Mouse (Mus musculus) fibroblast of lung, adult 2 months (primary cell): ENCODE data around the gene Slfn14.
"Not testable (repeated sequence)": the region's sequence is repeated elsewhere in the genome, so short reads cannot be mapped to it uniquely, and the experiment has no call there.

Source experiments
- DNase-seq: peaks from one replicate; pipeline ENCODE4 v3.0.0-alpha.2; 2011; ENCODE audit warnings: low read depth

The Slfn14 gene

DNA sequence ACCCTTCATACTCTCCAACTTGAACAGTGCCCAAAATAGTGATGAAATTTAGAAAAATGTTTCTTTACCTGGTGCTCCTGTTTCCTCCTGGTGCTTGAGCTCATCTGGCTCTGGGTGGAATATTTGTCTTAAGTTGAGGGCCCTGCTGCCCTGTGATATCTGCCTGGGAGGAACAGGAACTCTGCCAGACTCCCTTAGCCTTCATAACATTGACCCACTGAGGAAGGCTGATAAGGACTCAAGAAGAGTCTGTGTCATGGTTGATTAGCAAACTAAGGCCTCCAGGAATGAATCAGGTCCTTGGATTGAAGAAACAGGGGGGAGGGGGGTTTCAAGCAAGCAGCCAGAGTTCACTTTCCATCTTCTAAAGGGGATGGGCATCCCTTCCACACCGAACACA is at the start of gene Slfn14:
Gene Slfn14 (minus strand): TSS at position 161 of the 400 bp plus-strand sequence.
- no peak for DNase-seq

- no peak for DNase-seq
These were observed 49.3 kb upstream of the Slfn14 start for GRCm38 (mm10) chr11:83335826-83336225.

- no peak for DNase-seq
These were observed 40.9 kb upstream of the Slfn14 start for GRCm38 (mm10) chr11:83327427-83327826.

DNA sequence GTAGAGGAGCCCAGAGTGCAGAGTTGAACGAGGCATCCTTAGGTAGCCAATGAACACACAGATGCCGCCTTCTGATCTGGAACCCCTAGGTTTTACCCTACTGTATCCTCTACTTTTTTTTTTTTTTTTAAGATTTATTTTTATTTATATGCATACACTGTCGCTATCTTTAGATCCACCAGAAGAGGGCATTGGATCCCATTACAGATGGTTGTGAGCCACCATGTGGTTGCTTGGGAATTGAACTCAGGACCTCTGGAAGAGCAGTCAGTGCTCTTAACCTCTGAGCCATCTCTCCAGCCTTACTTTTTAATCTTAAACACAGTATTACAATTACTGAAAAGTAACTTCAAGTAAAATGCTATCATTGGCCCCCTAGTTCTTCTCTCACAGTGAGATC is 40.2 kb upstream of the Slfn14 start:
- not testable (repeated sequence) for DNase-seq

- DNase-seq: no peak
These were observed 32.5 kb upstream of the Slfn14 start for GRCm38 (mm10) chr11:83319048-83319447.

DNA sequence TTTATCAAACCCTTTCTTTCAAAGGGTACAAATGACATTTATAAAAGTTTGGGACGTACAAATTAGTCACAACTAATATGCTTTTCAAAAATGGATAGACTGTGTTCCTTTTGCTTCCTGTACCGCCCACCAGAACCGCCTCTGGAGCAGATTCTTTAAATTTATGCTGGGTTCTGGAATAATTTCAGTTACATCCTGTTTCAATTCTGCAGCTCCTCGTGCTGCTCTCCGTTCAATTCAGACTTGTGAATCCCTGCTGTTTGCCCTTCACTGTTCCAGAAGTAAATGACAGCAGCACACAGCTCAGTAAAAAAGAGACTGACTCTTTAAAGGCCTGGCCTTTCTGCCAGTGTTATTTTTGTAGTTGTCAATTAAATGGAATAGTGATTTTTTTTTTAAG is 25.9 kb upstream of the Slfn14 start:
- no peak for DNase-seq

GRCm38 (mm10) chr11:83306700-83307253 is 20.3 kb upstream of the Slfn14 start:
- no peak for DNase-seq

- no peak for DNase-seq
These were observed 18.0 kb upstream of the Slfn14 start for GRCm38 (mm10) chr11:83304485-83304884.

GRCm38 (mm10) chr11:83303751-83304150 is 17.2 kb upstream of the Slfn14 start:
- no peak for DNase-seq

GRCm38 (mm10) chr11:83302526-83303251 is 16.2 kb upstream of the Slfn14 start, which contains the start of gene Pex12:
Gene Pex12 (minus strand): TSS chr11:83302586.
- DNase-seq: peak; percentile 84

GRCm38 (mm10) chr11:83302124-83302523 is 15.6 kb upstream of the Slfn14 start:
- no peak for DNase-seq

DNA sequence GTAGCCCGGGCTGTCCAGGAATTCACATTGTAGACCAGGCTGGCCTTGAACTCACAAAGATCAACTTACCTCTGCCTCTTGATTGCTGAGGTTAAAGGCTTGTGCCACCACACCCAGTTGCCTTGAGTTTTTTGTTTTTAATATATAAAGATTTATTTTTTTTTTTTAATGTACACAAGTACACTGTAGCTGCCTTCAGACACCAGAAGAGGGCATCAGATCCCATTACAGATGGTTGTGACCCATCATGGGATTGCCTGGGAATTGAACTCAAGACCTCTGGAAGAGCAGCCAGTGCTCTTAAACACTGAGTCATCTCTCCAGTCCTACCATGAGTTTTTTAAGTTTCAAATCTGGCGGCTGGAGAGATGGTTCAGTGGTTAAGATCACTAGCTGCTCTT is 14.9 kb upstream of the Slfn14 start:
- no peak for DNase-seq

DNA sequence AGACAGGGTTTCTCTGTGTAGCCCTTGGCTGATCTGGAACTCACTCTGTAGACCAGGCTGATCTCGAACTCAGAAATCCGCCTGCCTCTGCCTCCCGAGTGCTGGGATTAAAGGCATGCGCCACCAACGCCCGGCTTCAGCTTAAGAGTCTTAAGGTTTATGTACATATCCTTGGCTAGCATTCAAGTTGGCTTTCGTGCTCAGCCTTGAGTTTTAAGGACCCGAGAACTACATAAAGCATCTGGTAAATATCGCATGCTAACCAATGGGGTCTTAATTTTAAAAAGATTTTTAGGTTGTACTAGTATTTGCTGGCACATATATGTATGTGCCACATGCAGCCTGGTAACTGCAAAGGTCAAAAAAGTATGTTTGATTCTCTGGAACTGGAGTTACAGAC is 13.2 kb upstream of the Slfn14 start:
- no peak for DNase-seq

DNA sequence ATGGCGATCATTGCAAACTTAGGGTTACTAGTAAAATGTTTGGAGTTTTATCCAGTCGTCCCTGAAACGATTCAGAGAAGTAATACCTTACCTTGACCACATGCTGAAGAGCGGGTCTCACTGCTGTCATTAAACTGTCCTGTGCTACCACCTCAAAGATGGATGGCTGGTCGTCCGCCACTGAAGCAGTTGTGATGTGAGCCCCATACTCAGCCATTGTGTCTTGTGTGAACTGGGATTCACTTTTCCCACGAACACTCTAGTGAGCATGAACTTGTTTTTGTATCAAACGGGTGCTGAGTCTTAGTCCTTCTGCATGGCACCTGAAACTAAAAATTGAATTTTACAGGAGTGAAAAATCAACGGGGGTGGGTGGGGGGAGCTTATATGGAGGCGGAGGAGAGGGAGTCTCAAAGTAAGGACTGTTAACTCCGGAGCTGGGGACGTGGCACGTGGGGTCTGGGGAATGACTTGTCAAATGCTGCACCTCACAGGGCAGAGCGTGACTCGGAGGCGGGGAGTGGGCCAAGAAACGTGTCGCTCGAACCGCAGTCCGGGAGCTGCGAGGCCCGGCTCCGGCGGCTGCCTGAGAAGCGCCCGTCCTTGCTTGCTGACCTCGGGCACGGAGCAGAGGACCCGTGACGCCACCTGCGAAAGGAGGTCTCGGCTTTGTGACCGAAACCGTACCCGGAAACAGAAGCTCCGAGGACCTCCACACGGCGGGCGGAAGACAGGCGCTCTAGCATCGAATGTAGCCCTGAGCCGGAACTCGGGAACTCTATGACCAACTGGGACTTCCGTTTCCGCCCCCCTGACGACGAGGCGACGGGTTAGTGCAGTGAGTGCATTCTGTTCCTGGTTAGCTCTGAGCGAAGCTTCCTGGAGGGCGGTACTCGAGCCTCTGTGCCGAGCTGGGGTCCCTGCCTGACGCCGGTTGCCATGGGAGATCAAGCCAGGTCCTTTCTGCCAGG is 12.0 kb upstream of the Slfn14 start, which contains the start of gene Ap2b1:
Gene Ap2b1 (plus strand): TSS at position 800 of the 971 bp plus-strand sequence.
- DNase-seq: peak; percentile 81

- DNase-seq: no peak
These were observed 11.3 kb upstream of the Slfn14 start for GRCm38 (mm10) chr11:83297816-83298215.

GRCm38 (mm10) chr11:83294133-83294532 is 7.6 kb upstream of the Slfn14 start:
- no peak for DNase-seq

- no peak for DNase-seq
These were observed 6.7 kb upstream of the Slfn14 start for GRCm38 (mm10) chr11:83293182-83293581.

- no peak for DNase-seq
These were observed 5.7 kb upstream of the Slfn14 start for GRCm38 (mm10) chr11:83292251-83292587.

DNA sequence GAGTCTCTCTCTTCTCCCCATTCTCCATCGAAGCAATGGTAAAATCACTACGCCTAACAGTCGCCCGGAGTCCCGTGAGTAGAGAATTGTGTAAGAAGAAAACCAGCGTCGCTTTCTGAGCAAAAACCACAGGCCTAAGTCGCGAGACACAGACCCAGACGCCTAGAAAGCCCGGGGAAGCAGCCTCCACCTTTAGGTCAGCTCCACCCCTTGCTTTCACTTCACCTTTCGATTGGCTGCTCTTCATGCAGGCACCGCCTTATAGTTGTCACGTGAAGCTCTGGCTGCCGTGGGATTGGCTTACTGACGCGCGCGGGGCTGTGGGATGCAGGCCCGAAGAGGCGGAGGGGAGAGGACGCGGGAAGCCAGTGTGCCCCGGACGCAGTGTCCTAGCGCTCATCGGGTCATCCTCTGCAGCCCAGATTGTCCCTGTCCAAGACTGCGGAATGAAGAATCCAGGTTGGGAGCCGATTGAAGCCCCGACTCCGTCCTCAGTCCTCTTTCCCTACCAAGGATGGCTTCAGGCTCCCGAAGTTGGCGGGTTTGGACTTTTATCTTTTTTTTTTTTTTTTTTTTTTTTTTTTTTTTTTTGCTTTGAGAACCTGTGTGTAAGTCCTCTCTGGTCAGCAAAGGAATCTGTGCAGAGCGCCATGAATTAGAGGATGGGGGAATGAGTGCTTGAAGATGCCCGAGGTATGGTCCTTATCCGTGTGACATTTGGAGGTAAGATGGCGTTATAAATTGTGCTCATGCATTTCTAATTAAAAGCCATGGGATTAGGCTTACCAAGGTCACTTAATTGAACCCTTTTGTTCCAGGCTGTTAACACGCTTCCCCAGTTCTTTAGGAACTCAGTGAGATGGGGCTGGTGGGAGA is 5.1 kb upstream of the Slfn14 start:
- peak; percentile 92 for DNase-seq

- no peak for DNase-seq
These were observed 3.1 kb upstream of the Slfn14 start for GRCm38 (mm10) chr11:83289633-83290032.

DNA sequence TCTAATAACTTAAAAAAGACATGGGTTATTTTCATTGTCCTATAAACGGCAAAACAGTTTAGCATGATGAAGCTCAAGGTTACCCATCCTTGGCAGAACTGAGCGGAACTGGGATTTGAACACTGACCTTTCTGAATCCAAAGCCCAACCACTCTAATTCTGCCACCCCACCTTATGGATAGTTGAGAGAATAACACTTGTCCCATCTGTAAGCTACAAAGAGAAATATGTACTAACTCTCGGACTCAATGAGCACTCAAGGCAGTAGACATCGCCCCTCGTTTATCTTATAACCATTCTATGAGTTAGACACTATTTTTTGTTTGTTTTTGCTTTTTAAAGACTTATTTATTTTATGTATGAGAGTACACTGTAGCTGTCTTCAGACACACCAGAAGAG is 2.5 kb upstream of the Slfn14 start:
- no peak for DNase-seq

GRCm38 (mm10) chr11:83285627-83286026 is 899 bp downstream of the Slfn14 start:
- DNase-seq: no peak
